Mouse (Mus musculus) retina, embryonic 14.5 days (tissue): ENCODE measurements at regions not wholly inside any gene's neighbourhood (a gene's known extent, or its start where the extent isn't known, plus 50 kb on each side); places are given as distances from the start of the nearest gene placed in this dataset.

Experiments used
- DNase-seq: peaks from one replicate; pipeline ENCODE4 v3.0.0-alpha.2; 2015; ENCODE audit warnings: low spot score

GRCm38 (mm10) chr14:106190721-106191120 lies 84.7 kb downstream of the Trim52 start:
- no peak for DNase-seq

- no peak for DNase-seq
Measured at GRCm38 (mm10) chr14:106193583-106193982, 87.6 kb downstream of the Trim52 start.

- DNase-seq: no peak
Measured at GRCm38 (mm10) chr14:106194104-106194503, 88.1 kb downstream of the Trim52 start.

- no peak for DNase-seq
Measured at GRCm38 (mm10) chr14:106197826-106198225, 91.8 kb downstream of the Trim52 start.

- DNase-seq: no peak
Measured at GRCm38 (mm10) chr14:106199109-106199508, 93.1 kb downstream of the Trim52 start.

DNA sequence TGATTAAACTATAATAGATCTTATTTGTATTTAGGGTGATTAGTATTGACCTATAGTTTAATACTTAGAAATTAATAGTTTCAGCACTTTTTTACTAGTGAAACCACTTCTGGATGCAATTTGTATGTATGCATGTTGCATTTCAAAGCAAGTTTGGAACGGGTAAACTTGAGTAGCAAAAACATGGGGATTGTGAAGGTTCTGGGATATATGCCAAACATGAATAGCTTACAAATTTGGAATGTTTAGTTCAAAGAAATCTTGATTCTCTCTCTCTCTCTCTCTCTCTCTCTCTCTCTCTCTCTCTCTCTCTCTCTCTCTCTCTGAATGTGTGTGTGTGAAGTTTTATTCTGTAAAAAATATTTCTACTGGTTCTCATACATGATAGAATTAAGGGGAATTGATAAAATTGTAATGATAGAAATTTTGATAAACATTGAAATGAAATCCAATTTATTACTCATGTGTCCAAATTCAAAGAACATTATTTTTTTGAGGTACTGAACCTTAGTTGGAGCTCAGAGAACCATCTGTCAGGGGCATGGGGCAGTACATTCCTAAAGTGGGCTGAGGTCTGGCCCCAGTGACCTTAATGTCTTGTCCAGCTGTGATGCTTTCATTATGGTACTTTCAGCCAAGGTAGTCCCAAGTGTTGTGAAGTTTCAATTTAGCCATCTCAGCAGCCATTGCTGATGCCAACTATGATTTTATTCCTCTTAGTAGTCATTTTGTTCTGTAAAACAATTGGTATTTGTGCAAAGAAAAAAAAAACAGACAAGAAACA lies 93.7 kb downstream of the Trim52 start:
- no peak for DNase-seq

GRCm38 (mm10) chr14:106211062-106211461 lies 105.1 kb downstream of the Trim52 start:
- DNase-seq: no peak

- DNase-seq: no peak
Measured at GRCm38 (mm10) chr14:106217681-106218080, 111.7 kb downstream of the Trim52 start.

- no peak for DNase-seq
Measured at GRCm38 (mm10) chr14:106219293-106219797, 113.3 kb downstream of the Trim52 start.

- DNase-seq: no peak
Measured at GRCm38 (mm10) chr14:106225401-106225800, 119.4 kb downstream of the Trim52 start.

GRCm38 (mm10) chr14:106241721-106242405 lies 135.9 kb downstream of the Trim52 start:
- DNase-seq: peak; percentile 79

DNA sequence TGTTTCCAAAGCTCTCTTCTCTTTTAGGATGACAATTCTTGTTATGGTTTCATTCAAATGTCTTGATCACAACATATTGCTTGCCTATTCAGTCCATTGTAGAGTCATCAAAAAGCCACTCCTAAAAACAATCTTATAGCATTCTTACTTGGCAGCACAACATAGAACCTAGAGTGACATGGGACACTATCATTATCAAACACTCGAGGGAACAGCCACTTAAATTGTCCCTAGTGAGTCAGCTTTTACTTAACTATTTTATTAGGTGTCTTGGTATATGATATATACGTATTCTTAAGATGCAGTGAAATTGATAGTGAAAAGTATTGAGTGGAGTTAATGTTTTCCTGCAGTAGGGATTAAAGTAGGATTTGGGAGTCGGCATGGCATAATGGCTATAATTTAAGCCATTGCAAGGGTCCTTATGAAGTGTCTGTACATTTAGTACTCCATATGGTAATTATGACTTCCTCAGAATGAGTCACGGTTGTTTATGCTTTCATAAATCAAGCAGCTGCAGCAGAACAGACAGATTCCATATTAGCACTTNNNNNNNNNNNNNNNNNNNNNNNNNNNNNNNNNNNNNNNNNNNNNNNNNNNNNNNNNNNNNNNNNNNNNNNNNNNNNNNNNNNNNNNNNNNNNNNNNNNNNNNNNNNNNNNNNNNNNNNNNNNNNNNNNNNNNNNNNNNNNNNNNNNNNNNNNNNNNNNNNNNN lies 153.6 kb downstream of the Trim52 start:
- DNase-seq: no peak

DNA sequence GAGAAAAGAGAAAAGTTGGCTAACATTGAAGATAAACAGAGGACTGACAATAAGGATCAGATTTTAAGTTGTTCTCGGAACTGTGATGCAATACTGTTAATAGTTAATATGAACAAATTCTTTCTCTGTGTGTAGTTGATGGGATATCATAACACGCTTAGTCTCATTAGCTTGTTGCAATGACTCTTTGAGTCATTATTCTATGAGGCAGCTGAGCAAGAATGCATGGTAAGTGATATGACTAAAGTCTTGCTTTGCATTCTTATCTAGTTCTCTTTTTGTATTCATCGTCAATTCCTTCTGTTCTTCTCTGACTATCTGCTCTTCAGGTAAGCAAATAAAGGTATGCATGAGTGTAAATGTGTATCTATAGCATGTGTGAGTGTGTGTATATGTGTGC lies 159.3 kb downstream of the Trim52 start:
- no peak for DNase-seq

- DNase-seq: no peak
Measured at GRCm38 (mm10) chr14:106267679-106268561, 161.9 kb downstream of the Trim52 start.

DNA sequence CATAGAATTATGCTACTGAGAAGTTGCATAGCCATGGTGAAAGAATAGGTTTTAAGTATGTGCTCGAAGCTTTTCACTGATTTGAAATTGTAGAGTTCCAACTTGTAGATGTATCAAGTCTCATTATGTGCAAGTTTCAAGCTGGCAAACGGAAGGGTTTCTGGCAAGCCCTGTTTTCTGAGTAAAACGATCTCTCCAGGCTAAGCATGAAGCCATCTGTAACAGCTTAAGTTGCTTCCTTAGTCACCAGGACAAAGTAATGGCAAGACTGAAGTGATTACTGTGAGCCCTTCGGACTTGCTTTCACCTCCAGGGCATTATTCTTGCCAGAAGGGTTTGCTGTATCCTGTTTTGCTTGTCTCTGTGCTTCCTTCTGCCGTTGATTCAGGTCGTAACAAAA lies 163.7 kb downstream of the Trim52 start:
- DNase-seq: no peak

GRCm38 (mm10) chr14:106313558-106313957 lies 207.6 kb downstream of the Trim52 start:
- DNase-seq: no peak

DNA sequence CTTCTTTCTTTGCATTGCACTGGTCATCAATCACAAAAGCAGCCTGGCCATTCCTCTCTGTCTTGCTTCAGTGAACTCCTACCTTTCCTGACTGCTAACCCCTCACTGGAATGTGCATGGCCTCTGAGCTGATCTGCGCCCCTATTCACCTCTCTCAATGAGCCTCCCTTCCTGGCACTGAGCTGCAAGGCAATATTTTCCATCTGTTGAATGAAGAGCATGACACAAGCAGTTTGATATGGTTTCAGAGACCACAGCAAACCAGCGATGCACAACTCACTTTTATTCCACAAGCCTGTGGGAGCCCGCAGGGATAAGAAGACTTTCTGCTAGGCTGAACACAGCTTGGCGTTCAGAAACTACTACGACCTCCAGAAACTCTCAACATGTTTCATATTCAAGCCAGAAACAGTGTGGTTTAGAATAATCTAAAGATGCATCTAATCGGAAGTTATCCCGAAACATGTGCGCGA lies 208.1 kb downstream of the Trim52 start:
- no peak for DNase-seq

- no peak for DNase-seq
Measured at GRCm38 (mm10) chr14:106318767-106319166, 212.8 kb downstream of the Trim52 start.

GRCm38 (mm10) chr14:106327653-106328283 lies 221.8 kb downstream of the Trim52 start:
- DNase-seq: peak; percentile 37

GRCm38 (mm10) chr14:106364767-106365623 lies 259.0 kb downstream of the Trim52 start:
- DNase-seq: no peak
